Mouse (Mus musculus): ENCODE data around the gene Aox1.

GRCm38 (mm10) chr1:58070091-58070490, 40.4 kb downstream of the Aox1 start:
- no peak for TF ChIP-seq CTCF (IDR thresholded peaks at IDR 0.05)
- TF ChIP-seq EP300 (IDR thresholded peaks at IDR 0.05): no peak

All from lung, postnatal 0 days (tissue).